Mouse (Mus musculus): ENCODE measurements around the gene Wars. TPM values are rescaled to one million over a fixed set of nuclear protein-coding genes. Genes with fewer than 3 reads are reported as not detected.

Gene Wars
- total RNA-seq, 1 experiment from 2014 or later, result 59.0 TPM

DNA sequence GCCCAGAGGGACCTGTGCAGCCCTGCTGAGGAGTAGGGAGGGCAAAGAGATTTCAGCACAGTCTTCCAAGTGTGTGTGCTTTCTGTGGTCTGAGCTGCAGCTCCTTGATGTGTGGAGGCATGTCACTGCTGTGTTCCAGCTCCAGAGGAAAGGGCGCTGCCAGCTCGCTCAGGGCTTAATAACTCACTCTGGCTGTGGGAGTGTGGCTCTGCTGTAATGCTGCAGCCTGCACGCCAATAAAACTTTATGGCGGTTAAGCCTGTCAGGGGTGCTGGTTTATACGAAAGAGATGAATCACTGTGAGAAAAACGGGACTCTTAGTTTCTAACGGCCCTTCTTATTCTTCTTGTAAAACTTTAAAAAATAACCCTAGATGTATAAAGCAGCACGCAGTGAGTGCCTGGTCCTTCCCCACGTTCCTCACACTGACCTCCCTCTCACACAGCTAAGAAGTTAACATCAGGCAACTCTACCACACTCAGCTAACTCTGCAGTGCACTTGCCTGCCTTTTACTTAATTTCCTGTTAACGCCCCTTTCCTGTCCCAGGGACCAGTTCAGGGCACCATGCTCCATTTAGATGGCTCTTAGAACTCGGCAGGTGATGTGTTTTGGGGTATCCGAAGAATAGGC, 20.9 kb upstream of the Wars start:
- no peak for ATAC-seq (replicated peaks; ENCODE audit: insufficient number of reproducible peaks, low FRiP score, low TSS enrichment, poor library complexity, severe bottlenecking)

DNA sequence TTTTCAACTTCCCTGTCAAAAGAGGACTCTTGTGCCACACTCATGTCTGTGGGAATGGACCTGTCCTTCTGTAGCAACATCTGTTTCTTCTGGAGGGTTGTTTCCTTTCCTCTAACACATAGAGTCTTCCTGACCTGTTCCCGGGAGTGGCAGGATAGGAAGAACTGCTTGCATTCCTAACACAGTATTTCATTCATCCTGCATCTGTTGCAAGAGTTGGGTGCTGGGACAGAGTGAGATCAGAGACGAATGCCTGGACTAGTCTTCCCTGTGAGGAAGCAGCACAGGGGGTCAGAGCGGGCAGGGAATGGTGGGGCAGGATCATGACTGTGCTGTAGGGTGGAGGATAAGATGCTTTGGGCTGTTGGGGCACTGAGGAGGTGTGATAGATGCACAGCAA, 20.2 kb upstream of the Wars start:
- no peak for ATAC-seq (replicated peaks; ENCODE audit: insufficient number of reproducible peaks, low FRiP score, low TSS enrichment, poor library complexity, severe bottlenecking)

DNA sequence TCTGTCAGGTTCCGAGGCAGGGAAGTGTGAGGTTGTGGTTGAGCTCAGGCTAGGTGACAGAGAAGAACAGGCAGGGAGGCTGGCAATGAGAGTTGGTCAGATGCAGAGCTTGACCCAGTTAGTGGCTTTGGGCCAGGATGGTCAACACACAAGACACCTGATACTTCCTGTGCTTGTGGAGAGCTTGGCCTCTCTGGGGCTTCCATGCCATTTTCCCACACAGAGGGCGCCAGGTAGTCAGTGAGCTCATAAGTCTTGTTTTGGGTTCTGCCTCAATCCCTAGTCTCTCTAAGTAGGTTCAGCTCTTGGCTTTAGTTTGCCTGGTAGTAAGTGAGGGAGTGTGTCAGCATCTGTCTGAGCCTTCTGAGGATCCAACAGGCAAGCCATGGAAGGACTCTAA, 18.5 kb upstream of the Wars start:
- no peak for ATAC-seq (replicated peaks; ENCODE audit: insufficient number of reproducible peaks, low FRiP score, low TSS enrichment, poor library complexity, severe bottlenecking)

DNA sequence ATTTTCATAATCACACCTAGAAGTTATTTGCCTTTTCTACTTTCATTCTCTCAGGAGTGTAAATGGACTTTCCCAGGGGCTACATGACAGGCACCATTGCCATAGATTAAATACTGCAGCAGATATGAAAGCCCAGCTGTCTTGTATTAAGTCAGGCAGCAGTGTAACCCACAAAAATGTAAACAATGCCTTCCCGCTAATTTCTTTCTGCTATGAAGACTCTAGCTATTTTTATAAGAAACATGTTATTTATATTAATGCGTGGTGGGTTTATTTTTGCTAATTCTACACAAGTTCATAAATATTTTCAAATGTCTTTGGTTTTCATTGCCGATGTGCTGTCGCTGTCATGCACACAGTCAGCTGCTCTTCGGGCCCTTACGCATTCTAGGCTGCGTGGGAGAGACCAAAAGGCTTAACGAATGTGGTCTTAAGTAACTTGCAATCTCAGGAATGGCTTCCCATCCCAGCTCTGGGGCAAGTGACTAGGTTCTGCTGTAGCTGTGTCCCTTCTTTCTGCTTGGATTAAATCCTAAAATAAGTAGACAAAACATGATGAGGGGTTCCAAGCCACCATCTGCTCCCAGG, 16.0 kb upstream of the Wars start:
- ATAC-seq (replicated peaks; ENCODE audit: insufficient number of reproducible peaks, low FRiP score, low TSS enrichment, poor library complexity, severe bottlenecking), result no peak

DNA sequence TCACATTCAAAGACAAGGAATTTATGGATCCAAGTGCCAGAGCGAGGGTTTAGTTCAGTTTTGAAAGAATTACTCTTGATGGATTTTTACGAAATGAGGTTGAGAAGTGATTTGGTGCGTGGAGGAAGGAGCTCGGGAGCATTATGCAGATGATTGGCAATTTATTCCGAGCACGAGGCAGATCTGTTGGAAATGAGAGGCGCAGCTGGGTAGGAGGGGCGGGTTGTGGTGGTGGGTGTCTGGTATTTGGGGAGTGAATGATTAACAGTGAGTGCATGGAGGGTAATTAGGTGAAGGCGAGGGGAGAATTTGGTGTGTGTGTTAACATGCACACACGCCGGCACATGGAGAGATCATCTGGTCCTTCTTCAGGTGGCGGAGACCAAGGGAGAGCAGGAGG, 12.4 kb upstream of the Wars start:
- ATAC-seq (replicated peaks; ENCODE audit: insufficient number of reproducible peaks, low FRiP score, low TSS enrichment, poor library complexity, severe bottlenecking), result no peak

DNA sequence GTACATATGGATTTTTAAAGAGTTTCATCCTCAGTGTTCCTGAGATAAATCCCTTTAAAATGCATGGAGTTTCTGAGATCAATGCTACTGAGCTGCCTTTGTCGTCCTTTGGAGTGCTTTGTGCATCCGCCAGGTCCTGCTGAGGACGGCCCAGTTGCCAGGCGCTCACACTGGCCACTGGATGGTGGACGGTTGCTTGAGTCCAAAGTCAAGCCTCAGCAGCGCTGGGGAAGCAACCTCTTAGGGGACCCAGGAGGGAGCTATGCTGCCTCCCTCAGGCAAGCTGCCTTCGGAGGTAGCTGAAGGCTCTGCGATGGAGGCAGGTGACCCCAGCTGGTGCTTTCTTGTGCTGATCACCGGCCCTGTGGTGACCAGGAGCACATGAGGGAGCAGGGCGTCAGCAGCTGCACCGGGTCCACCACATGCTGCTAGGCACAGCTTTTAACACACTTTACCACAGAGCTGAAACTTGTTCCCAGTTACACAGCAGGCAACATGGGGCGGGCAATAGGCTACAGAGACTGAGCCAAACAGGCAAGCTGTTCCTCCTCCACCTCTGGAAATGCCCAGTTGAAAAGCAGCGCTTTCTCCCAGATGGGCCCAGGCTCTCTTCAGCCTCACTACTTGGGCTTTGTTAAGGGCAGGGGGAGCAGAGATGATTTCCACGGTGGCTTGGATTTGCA, 11.8 kb upstream of the Wars start:
- no peak for ATAC-seq (replicated peaks; ENCODE audit: insufficient number of reproducible peaks, low FRiP score, low TSS enrichment, poor library complexity, severe bottlenecking)

DNA sequence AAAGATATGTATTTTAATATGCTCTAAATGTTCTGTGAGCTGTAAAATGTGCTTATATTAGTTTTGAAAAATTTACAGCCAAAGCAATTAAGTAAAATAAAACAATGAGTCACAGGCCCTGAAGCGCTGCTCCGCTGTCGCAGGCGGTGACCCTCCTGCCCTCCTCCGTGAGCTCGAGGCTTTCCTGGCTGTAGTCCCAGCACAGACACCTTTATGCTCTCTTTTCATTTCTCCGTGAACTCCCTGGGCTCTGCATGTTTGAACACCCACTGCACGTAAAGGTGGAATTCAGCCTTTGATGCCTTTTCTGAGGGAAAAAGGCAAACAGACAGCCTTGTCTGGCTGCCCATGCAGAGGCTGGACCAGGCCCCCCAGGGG, 10.3 kb upstream of the Wars start:
- no peak for ATAC-seq (replicated peaks; ENCODE audit: insufficient number of reproducible peaks, low FRiP score, low TSS enrichment, poor library complexity, severe bottlenecking)

DNA sequence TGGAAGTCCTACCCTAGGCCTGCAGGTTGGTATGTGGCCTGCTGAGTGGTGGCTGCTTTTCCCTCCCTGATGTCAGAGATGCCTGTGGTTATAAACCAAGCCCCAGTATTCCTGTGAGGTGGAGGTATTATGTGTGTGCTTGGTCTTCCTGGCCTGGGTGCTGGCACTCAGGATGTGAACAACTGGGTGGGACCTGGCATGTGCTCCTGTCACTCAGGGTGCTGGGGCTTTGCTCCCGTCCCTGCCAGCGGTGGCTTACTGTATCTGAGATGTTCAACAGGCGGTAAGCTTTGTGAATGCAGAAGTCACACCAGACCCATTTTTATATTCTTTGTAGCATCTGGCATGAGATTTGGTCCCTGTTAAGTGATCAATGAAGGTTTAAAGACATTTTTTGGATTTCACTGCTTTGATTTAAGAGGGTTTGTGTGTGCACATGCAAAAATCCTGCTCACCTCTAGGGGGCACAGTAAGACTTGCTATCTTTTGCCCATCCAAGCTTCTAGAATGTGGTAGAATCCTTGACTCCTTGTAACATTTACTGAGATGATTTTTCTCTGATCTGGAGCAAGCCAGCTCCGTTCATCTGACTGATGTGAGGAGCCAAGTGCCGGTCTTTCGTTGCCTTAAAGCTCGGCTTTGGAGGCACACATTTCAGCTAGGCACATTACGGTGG, 9.8 kb upstream of the Wars start:
- no peak for ATAC-seq (replicated peaks; ENCODE audit: insufficient number of reproducible peaks, low FRiP score, low TSS enrichment, poor library complexity, severe bottlenecking)

DNA sequence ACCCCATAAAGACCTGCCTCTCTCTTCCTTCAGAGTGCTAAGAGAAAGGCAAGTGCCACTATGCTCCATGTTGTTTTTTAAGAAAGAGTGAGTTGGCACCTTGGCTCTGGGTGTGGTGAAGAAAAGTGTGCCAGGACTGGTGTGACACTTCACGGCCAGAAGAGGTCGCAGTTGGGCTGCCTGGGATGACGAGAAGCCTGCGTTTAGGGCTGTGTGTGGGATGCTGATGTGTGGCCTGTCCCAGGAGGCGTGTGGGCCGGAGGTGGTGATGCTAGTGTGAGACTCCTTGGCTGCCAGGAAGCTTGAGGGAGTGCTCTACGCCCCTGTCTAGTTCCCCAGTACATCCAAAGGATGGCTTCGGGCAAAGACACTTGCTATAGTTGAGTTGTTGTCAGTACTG, 9.0 kb upstream of the Wars start:
- ATAC-seq (replicated peaks; ENCODE audit: insufficient number of reproducible peaks, low FRiP score, low TSS enrichment, poor library complexity, severe bottlenecking), result peak; percentile 65

DNA sequence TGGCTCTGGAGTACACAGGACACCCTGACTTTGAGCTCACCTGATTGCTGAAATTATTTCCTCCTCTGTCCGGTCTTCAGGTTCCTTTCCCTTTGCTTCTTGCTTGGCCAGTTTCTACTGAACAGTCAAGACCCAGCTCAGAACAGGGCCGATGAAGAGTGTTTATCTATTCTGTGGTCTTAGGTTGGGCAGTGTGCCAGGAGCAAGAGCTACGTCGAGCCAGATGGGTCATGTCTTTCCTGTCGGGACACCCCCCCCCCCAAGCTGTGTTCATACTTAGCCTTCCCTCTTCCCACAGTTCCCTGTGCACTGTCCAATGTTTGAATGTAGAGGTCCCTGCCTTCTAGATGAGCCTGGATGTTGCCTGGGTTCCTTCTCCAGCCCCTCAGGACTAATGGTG, 7.4 kb upstream of the Wars start:
- no peak for ATAC-seq (replicated peaks; ENCODE audit: insufficient number of reproducible peaks, low FRiP score, low TSS enrichment, poor library complexity, severe bottlenecking)

DNA sequence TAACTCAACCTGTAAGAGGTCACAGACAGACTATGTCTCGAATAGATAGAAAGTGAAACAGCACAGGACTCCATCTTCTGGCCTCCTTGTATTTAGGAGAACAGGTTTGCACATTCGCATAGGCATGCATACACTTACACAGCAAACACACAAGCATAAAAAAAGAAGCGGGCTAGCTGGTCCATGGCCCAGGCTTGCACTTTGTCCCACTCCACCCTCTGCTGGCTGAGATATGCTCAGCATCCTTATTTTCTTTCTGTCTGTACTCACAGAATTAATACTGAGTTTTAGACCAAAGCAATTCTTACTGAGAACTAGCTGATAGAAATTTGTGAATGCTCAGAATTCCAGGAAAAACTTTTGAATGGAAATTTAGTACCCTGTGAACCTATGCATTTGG, 2.0 kb upstream of the Wars start:
- no peak for ATAC-seq (replicated peaks; ENCODE audit: insufficient number of reproducible peaks, low FRiP score, low TSS enrichment, poor library complexity, severe bottlenecking)

DNA sequence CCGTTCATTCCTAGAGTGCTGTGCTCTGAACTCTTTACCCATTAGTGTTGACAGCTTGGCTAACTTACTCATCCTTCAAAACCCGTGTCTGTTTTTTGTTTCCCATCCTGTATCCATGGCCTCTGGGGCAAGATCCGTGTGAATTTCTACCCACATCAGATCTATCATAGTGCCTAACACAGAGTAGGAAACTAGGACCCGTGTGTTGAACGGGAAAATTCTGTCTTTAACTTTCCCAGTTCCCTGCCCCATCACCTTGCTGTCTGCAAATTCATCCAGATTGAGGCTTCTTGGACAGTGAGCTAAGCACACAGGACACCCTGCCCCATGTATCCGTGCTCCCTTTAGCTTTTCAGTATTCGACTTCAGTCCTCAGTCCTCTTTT, 450 bp upstream of the Wars start:
- ATAC-seq (replicated peaks; ENCODE audit: insufficient number of reproducible peaks, low FRiP score, low TSS enrichment, poor library complexity, severe bottlenecking), result no peak

DNA sequence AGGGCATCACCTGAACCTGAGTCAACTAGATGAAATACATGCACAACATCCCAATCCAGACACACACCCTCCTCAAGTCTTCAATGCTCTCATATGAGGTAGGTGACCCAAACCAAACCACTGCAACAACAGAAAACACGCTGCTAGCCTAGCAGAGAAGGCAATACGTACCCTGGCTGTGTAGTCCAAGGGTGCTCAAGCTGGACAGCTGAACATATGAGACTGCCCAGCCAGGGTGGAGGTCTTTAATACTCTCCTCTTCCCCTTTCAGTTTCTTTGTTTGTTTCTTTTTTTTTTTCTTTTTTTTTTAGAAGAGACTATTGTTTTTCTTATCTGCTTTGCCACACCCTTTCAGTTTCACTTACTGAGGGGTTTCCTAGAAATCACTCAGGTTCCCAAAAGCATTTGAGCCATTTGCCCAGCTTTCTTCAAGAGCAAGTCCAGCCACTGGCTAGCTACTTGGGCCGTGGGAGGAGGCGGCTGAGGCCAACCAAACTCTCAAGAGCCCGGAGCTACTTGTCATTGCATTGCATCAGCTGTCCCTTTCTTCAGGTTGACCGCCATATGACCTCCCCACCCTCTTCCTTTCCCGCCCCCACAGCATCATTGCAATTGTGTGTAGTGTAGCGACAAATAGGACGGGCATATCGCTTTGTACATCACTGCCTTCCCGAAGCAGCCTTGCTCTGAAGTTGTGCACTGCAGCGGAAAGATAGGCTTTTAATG, 822 bp downstream of the Wars start, which contains the start of gene Wdr25:
Gene Wdr25 (plus strand): TSS at position 643 of the 726 bp plus-strand sequence.
- peak; percentile 52 for ATAC-seq (replicated peaks; ENCODE audit: insufficient number of reproducible peaks, low FRiP score, low TSS enrichment, poor library complexity, severe bottlenecking)

DNA sequence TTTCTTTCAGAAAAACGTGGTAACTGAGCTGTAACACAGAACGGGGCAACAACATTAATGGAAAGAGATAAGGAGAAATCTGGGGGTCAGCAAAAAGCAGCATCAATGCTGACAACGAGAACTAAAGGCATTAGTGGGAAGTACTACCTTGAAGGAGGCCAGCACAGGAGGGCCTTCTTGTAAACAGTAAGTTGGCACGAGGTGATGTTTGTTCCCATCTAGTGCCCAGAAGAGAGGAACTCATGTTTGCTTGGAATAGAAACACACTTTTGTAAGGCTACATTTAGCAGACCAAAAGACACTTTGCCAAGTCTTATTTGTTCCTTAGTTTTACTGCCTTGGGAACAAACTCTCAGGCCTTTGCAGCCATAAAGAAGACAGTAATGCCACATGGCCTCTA, 5.3 kb downstream of the Wars start:
- no peak for ATAC-seq (replicated peaks; ENCODE audit: insufficient number of reproducible peaks, low FRiP score, low TSS enrichment, poor library complexity, severe bottlenecking)

DNA sequence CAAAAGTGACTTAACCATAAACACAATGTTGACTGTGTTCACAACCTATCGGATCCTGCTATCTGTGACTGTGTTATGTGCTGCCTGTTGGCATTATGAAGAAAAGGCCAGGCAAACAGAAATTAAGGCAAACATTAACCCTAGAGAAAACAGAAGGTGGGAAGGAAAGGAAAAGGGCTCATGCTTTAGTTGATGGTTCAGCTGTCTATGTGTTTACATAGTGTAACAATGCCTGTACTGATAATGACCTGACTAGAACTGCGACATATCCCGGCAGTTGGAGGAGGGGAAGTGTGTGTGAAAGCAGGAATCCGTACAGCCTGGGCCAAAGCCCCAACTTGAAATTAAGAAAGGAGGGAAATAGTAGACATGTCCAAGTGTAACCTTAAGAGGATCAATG, 6.9 kb downstream of the Wars start:
- no peak for ATAC-seq (replicated peaks; ENCODE audit: insufficient number of reproducible peaks, low FRiP score, low TSS enrichment, poor library complexity, severe bottlenecking)

DNA sequence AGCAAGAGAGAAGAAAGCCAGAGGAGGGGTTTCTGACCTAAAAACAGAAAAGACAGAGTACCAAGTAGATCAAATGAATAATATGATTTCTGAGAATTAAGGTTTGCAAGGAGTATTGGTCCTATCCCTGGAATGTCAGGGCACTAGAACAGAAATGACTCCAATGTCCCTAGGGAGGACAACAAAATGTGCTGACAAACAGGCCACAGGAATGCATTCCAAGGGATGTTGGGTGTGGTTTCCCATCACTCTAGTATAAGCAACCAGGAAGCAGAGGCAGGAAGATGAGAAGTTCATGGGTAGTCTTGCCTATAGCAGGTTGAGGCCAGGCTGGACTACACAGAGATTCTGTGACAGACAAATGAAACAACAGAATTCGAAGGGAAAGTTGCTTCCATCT, 8.1 kb downstream of the Wars start:
- ATAC-seq (replicated peaks; ENCODE audit: insufficient number of reproducible peaks, low FRiP score, low TSS enrichment, poor library complexity, severe bottlenecking), result no peak

DNA sequence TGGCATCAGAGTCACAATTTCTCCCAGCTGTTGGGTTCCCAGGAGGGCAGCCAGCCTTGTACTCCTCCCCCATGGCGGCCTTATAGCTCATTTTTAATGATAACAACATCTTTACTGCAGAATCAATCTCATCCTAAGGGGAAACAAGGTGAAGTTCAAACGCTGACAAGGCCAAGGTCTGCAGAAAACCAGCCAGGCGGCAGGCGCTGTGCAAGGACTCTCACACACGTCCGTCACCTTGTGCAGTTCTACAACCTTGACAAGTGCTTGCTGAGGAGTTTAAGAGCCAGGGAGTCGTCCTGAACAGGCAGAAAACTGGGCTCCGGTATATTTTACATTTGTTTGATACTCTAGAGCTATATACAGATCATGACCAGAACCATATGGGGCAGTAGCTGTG, 11.2 kb downstream of the Wars start:
- no peak for ATAC-seq (replicated peaks; ENCODE audit: insufficient number of reproducible peaks, low FRiP score, low TSS enrichment, poor library complexity, severe bottlenecking)

DNA sequence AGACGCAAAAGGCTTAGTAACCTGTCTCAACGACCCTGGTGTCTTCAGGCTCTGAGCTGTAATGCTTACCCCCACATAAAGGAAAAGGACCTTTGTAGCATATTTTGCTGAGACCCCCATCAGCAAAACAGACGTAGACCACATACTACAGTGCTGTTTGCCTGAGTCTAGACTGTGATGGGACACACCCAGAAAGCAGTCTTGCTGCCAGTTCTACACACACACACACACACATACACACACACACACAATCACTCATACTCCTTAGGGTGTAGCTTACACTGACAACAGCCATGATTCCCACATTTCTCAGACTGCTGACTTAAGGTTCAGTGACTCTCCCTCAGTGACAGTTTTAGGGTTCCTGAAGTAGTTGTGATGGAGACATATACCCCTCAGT, 12.8 kb downstream of the Wars start:
- no peak for ATAC-seq (replicated peaks; ENCODE audit: insufficient number of reproducible peaks, low FRiP score, low TSS enrichment, poor library complexity, severe bottlenecking)

DNA sequence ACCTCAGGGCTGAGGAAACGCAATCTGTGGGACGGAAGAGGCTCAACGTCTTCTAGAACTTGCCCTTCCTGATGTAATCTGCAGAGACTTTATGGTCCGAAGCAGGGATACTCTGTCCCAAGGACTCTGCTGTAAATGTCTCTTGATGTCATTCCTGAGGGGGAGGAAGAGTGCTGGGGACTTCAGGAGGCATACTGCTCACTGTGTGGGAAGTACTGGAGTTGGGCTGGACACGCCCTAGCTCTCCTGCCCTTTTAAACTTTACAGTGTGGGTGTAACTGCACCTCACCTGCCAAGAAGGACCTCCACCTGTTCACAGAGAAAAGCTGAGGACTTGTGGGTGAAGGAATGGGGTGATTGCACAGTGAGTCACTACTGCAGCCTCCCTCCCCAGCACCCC, 13.4 kb downstream of the Wars start:
- ATAC-seq (replicated peaks; ENCODE audit: insufficient number of reproducible peaks, low FRiP score, low TSS enrichment, poor library complexity, severe bottlenecking), result no peak

Data from monocyte, adult 5-6 weeks (primary cell).